Mouse (Mus musculus): ENCODE results near the gene Tmbim4.

Gene Tmbim4

DNA sequence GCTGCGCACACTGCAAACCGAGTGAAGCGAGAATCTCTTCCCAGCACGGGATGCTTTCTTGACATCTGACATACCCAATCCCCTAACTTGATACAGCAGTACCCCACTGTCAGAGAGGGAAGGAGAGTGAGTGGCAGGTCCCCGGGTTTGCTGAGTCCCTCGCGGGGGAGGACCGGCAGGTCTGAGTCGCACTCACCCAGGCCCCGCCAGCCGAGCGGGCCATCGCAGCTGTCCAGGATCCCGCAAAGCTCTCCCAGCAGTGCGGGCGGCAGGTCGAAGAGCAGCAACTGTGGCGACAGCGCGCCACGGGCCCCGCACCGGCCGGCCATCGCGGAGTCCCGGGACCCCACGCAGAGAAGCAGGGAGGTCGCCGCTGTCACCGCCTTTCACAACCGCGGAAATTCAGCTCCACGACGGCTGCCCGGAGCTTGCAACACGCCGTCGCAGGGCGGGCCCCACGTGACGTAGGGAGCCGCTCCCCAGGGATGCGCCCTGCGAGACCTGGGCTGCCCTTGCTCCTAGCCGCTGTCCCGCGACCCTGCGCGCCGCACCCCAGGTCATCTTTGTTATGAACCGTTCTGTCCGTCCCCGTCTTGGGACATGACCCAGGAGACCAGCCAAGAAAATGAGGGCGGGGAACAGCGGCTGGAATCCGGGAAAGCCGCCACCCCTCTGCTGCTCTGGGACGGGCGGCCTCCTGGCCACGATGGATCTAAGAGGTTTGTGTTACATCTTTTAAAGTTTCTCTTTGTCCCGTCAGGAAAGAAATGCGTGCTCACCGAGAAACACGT is at the start of gene Tmbim4:
Gene Tmbim4 (plus strand): TSS at position 460 of the 791 bp plus-strand sequence.
- peak; percentile 81 for DNase-seq (ENCODE audit: low read depth, low spot score)

DNA sequence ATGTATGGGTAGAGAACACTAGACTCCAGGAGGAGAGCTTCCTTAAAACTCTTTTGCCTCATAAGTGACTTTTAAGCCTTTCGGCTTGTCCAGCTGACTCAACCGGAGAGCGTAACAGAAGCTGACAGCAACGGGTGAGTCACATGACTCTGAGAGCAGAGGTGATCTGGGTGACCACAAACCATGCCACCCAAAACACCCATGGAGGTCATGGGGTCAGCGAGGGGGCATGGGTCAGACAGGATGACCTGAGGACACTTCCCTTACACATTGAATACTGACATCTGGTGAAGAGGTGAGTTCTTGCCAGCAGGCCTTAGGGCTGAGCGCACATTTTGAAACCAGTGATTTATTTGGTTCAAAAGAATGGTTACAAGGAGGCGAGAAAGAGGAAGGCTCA is 49.7 kb upstream of the Tmbim4 start:
- no peak for DNase-seq (ENCODE audit: low read depth, low spot score)

DNA sequence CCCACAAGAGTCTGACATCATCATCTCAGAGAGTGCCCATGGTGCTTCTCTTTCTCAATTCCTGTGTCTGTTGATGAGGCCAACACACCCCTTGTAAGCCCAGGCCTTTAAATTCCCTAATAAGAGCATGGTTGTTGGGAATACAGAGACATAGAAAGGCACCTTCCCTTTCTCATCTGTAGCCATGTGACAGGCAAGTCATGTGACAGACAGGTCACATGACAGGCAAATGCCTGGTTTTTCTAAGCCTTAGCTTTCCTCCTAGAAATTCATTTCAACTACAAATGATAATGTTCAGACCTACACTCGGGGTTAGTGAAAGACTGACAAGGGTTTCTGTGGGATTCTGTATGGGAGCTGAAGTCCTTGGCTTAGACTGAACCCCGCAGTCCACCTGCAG is 47.5 kb upstream of the Tmbim4 start:
- DNase-seq (ENCODE audit: low read depth, low spot score): peak; percentile 78

DNA sequence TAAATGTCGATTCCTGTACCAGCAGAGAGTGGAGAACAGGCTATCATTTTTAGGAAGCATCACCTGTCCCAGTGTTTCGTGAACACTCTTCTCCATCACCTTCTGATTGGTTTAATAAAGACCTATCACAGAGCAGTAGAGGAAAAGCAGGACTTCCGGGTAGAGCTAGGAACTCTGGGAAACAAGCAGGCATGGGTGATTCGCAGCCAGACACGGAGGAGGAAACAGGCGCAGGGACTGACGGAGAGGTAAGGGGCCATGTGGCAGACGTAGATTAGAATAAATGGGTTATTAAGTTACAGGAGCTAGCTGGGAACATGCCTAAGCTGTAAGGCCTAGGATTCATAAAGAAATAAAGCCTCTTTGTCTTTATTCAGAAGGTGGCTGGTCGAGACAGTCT is 40.9 kb upstream of the Tmbim4 start:
- peak; percentile 76 for DNase-seq (ENCODE audit: low read depth, low spot score)

DNA sequence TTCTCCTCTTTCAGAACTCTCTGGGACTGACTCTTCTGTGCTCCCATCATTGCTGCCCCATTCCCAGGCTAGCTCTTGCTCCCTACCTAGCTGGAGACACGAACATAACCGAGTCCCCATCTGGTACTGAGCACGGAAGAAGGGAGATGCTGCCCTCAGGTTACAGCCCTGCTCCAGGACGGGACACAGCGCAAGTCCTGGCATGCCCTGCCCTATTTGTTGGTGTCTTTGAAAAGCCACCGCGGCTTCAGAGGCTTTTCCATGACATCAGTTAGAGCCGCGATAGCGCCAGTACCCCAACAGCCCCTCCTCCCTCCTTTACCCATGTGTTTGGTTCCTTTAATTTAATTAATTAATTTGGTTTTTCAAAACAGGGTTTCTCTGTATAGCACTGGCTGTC is 38.5 kb upstream of the Tmbim4 start:
- DNase-seq (ENCODE audit: low read depth, low spot score): peak; percentile 48

DNA sequence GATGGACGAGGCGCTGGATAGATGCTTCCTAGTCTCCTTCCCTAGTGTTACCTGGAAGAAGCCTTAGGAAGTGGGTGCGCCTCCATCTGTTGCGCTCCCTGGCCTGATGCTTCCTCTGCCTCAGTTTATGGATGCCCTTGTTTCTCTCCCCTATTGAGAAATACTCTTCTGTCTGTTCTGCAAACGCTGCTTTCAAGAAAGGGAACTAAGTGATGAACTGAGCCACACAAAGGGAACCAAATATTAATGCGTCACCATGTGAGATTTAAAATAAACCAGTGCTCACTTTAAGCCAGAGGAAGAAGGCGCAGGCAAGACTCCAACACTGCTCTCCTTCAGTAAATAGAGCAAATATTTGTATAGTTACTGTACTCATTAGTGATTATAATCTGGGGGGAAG is 37.9 kb upstream of the Tmbim4 start:
- DNase-seq (ENCODE audit: low read depth, low spot score): no peak

DNA sequence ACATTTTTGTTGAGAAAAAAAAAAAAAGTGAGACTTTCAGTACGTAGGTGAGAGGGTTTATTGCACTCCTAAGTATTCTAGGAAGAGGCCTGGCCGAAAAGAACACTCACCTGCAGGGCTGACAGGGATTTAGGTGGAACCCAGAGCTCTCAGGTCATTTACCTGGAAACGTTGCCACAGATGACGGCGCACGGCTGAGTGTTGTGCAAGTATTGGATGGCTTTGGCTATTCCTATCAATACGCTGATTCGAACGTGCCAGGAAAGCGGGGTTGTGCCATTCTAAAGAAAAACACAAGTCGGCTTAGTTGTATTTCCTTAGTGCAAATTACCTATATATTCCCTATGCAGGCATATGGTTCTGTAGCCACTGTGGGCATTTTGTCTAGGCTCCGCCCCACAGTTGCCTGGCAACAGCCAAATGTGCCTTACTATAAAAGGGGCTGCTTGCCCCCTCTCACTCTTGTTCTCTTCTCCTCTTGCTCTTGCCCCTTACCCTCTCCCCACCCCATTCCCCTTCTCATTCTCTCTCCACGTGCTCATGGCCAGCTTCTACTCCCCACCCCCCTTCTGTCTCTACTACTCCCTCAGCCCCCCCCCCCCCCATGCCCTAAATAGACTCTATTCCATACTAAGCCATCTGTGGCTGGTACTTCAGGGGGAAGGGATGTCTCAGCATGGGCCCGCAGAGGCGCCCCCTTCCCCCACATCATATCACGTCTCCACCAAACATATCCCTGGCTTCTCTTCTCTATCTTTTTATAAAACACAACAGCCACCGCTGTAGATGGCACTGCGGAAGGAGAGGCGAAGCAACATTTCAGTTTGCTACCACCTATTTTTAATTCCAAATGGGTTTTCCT is 36.2 kb upstream of the Tmbim4 start:
- DNase-seq (ENCODE audit: low read depth, low spot score): peak; percentile 54

DNA sequence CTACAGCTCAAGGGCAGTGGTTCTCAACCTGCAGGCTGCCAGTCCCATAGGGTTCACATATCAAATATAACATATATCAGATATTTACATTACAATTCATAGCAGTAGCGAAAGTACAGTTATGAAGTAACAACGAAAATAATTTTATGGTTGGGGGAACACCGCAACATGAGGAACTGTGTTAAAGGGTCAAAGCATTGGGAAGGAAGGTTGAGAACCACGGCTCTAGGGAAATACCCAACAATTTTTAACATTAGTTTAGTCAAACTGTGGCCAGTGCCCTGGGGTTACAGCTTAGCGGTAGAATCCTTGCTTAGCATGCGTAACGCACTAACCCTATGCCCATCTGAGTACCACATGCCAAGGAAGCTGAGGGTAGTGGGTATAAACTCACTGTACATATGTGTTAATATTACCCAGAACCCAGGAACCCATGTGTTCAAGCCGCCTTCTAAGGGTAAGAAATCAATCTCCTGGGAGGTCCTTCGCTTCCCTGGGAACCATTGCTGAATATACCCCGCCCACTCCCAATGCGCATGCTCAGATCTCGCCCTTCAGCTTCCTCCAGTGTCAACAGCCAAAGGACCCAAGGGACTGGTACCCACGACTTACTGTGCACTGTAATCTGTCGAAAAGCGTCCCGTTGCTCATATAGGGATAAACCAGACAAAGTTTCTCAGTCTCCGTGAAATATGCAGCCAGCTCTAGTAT is 35.4 kb upstream of the Tmbim4 start:
- peak; percentile 93 for DNase-seq (ENCODE audit: low read depth, low spot score)

DNA sequence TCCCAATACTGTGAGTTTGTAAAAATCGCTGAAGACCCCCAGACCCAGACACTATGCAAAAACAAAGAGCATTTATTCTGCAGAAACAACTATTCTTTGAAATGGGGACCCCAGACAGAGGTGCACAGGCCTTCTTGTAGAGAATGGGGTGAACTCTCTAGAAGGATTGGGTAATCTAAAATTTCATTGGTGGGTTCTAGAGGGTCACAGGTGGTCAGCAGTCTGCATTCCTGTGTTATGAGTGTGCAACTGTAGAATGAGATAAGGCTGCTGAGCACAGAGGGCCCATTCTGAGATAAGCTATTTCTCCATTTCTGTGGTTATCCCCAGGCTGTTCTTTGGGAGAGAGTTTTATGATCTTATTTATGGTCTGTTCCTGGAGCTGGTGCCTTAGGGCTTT is 33.3 kb upstream of the Tmbim4 start:
- no peak for DNase-seq (ENCODE audit: low read depth, low spot score)

DNA sequence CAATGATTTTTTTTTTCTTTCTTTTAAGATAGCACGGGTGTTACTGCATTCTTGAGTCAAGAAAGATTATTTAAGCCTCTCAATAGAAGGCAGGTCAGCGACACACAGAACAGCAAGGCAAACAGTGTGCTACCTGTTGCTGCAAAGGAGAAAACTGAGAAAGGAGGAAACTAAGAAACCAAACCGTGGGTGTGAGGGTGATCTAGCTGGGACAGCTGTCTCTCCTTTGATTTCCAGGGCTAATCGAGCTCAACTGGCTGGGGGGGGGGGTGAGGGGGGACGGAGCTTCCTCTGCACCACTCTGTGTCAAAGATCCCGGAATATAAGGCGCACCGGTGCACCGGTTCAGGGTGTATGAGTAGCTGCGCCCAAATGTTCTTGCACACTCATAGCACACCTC is 32.3 kb upstream of the Tmbim4 start:
- no peak for DNase-seq (ENCODE audit: low read depth, low spot score)

DNA sequence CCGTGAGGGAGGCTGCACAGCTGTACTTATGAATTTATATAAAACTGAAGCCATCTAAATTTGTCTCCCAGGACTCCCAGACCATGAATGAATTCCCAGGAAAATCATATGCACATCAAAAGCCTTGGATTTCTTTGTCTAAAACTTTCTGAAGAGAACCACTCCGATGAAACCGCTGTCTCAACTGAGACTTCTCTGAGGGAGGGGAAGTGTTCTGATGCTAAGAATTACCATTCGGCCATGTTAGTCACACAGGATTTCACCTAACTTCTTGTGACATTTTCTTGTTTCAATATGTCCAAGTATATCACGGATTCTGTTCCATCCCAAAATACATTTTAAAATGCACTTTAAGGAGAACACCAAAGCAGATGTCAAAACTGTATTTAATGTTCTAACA is 31.5 kb upstream of the Tmbim4 start:
- peak; percentile 38 for DNase-seq (ENCODE audit: low read depth, low spot score)

DNA sequence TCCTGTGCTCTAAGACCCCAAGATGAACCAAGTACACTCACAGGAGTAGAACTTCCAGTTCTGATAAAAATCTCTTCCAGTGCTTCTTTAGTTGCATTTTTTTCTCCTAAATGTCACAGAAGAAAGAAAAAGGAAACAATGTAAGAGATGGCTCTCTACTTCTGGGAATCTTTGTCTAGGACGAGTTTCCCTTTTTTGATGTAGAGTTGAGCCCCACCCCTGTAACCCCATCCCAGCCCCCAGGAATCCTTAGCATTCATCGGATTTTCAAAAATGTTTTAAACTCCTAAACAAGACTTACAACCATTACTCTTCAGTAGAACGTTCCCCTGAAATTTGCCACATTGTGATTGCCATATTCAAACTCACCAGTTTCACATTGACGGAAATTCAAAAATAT is 31.1 kb upstream of the Tmbim4 start:
- no peak for DNase-seq (ENCODE audit: low read depth, low spot score)

DNA sequence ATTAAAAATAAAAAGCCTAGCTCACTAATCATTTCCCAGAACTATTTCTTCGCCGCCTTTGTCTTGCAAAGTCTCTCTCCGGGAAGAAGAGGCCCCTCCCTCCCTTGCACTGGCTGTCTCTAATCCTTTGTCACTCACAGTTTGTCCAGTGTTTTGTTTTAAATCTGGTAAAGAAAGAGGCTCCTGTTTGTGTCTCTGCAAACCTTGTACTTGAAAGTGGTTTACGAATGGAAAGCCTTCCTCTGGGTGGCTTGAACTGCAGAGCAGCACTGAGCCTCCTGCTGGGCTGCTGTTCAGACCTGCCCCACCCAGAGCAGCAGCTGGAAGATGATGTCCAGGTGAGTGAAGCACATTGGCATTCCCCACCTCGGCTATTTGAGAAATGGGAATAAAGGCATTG is 30.1 kb upstream of the Tmbim4 start:
- peak; percentile 97 for DNase-seq (ENCODE audit: low read depth, low spot score)

DNA sequence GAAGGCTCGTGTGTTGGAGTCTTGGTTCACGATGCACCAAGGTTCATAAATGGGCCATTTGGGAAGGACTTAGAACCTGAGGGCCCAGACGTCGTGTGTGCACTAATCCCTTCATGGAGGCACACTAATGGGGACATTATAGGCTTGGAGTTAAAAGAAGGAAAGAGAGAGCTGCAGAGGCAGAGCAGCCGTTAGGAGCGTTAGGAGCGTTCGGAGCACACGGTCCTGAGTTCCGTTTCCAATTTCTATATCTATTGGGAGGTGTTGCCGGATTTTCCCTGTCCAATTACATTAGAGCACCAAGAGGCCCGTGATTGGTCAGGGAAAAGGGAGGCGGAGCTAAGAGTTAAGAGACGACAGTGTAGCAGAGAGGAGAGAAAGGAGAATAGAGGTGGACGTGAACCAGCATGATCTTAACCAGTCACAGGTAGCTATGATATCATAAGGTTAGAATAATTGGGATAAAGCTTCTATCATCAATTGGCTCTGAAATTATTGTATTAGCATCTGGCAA is 27.1 kb upstream of the Tmbim4 start:
- DNase-seq (ENCODE audit: low read depth, low spot score): peak; percentile 68

DNA sequence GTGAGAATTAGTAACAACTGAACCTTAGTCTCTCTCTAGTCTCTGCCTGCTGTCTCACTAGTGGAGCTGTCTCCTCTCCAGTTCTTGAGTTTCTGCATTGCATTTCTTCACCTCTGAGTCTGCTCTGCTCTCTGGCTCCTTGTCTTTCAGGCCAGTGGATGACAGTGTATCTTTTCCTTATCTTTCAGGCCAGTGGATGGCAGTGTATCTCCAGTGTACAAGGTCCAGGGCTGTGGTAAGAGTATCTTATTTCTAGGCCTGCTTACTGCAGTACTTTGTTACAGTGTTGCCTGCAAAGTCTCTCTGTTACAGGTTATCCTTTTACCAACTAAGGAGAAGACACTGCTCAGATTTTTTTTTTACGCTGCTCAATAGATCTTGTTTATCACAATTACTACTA is 18.5 kb upstream of the Tmbim4 start:
- DNase-seq (ENCODE audit: low read depth, low spot score): no peak

DNA sequence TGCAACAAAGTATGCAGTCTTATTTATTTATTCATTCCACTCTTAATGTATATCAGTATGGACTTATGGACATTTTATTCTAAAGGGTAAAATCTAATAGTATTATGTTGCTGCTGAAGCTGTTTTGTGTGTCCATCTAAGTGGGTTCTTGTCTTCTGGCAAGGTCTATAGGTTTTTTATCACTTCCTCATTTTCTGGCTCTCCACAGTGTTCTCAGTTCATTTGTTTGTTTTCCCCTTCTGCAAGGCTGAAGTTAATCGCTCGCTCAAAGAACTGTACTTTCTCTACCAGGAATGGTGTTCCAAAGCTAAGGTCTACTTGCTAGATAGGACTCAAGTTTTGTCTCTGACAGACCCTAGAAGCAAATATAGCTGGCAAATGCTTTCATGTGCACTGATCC is 18.0 kb upstream of the Tmbim4 start:
- DNase-seq (ENCODE audit: low read depth, low spot score): no peak

DNA sequence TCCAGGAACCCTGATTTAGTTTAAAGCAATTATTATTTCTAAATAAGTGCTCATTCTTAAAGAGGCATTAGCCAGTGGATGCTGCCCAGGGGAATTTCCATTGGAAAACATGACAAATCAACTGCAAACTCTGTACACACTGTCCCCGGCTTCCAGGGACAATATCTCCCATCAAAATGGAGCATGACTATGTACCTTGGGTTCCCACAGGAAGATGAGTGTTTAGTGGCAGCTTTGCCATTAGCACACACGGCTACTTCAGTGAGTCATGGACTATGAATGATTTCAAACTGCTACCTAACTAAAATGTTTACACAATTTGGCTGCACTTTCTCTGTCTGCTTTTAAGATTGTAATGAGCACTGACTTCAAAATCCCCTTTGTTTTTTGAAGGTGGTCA is 12.9 kb upstream of the Tmbim4 start:
- DNase-seq (ENCODE audit: low read depth, low spot score): no peak

DNA sequence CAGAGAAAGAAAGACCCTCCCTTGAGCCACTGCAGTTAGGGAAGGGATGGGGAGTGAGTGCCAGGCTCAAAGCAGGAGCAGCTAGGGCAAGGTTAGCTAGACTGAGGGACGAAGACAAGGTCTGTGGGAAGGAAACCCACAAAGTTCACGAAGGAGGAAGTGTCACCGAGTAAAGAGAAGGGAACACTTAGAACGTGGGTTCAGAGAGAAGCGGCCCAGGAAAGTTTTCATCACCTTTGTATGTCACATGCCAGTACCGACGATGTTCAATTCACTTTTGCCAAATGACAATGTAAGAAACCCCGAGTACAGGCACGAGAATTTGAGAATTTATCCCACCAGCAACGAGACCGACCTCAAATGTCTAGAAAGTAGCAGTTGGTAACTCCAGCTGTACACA is 12.1 kb upstream of the Tmbim4 start:
- no peak for DNase-seq (ENCODE audit: low read depth, low spot score)

DNA sequence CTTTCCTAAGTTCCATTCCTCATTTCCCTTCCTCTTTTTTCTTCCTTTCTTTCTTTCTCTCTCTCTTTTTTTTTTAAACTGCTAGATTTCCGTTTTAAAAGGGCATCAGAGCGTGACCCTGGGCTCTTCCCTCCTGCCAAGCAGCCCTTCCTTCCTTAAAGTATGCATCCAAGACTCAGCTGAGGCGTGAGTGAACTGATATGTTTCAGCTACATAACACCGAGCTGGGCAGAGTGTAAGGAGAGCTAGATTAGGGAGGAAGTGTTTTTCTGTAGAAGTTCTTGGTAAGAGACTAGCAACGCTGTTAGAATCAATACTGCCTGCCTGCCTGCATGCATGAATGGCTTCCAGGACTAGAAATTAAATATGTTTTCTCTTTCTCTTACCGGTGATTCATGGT is 11.6 kb upstream of the Tmbim4 start:
- no peak for DNase-seq (ENCODE audit: low read depth, low spot score)

DNA sequence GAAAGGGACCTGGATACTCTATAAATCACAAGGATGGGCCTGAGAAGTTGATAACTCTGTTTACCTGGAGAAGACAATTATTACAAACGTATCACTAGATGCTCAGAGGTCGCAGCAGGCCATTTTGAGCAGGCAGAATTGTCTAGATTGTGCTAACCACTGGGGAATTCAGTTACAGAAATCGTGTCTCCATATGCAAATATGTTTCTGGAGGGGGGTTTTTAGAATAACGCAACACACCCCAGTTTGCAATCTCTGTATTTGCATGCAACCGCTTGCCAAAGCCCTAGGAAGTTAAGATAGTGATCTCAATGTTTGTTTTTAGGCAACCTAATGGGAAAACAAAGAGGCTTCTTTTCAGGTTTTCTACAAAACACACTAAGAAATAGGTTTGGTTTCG is 10.2 kb upstream of the Tmbim4 start:
- no peak for DNase-seq (ENCODE audit: low read depth, low spot score)

DNA sequence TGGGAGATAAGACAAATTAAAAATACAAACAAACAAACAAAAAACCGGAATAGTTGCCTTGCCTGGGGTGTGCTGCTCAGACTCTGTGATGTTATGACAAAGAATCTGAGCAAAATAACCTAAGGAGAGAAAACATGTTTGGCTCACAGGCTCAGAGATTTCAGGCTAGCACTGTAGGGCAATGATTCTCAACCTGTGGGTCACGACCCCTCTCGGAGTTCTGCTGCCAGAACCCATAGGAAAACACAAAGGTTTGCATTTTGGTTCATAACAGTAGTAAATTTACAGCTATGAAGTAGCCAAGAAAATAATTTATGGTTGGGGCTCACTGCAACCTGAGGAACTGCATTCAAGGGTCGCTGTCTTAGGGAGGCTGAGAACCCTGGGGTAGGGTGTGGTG is 9.1 kb upstream of the Tmbim4 start:
- no peak for DNase-seq (ENCODE audit: low read depth, low spot score)

DNA sequence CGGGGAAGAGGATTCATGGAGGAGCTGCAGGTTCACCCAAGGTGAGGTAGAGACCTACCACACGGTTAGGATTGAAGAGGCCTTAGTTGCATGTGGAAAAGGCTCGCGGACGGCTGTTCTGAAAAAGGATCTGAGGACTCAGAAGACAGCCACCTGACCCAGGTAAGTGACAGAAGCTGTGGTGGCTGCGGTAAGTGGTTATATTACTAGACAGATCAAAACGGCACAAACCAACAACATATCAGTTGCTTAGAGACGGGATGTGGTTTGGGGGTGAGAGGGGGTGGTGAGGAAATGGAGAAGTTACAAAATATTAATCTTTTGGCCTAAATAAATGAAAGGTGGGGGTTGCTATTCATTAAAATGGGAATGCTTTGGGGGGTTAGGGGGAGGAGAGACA is 8.1 kb upstream of the Tmbim4 start:
- DNase-seq (ENCODE audit: low read depth, low spot score): no peak
